Mouse (Mus musculus): Measurements from ENCODE around the gene Gm11985. TPM values are rescaled to one million over a fixed set of nuclear protein-coding genes. Genes with fewer than 3 reads are reported as not detected.

Gm11985 gene
- polyA plus RNA-seq, 1 experiment from 2014 or later, result not detected

DNA sequence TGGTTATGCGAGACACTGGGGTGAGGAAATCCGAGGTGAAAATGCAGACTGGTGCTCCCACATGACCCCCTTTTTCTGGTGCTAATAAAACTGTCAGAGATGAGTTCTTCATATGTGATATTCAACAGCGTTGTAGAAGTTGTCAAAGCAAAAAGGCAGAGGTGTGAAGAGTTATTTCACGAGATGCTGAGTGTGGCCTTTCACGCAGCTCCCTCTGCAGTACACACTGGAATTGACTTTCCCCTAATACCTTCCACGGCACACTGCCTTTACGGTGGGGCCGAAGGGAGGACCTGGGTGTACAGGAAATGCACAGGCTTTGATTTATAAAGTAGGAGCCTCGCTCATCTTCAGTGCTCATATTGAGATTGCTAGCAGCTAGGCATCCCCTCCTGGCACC is 4.8 kb upstream of the Gm11985 start:
- Histone ChIP-seq H3K4me2 (ENCODE audit: low read length) (no peak overlapping the region), H3K4me1 (ENCODE audit: control insufficient read depth in 2 of 2, insufficient read depth in 2 of 2, low read length in 2 of 2) (peaks cover 0 to 2% of the 10 kb centered on the region in 2 experiments; a peak in 1 of 4 replicates), H3K9ac (ENCODE audit: low read length) (no peak overlapping the region), H3K27ac (replicated peaks in 1 of 2; ENCODE audit: control insufficient read depth in 1 of 2, insufficient read depth in 1 of 2, low read depth in 2 of 2, low read length in 2 of 2) (no peak overlapping the region), H3K36me3 (ENCODE audit: control insufficient read depth, insufficient read depth, low read length) (no peaks in the 10 kb centered on the region), H3K27me3 (ENCODE audit: control insufficient read depth, insufficient read depth, low read length) (no peaks in the 10 kb centered on the region), H3K4me3 (ENCODE audit: control insufficient read depth in 1 of 2, insufficient read depth in 1 of 2, low read depth in 1 of 2, low read length in 2 of 2) (no peak overlapping the region), H3K9me3 (ENCODE audit: control insufficient read depth, low read length) (no peaks in the 10 kb centered on the region)
- ATAC-seq (ENCODE audit: insufficient number of reproducible peaks, insufficient read depth, low FRiP score, low read depth), result no peak
- WGBS, result 64% methylated on average over 9 of the region's 9 CpGs

DNA sequence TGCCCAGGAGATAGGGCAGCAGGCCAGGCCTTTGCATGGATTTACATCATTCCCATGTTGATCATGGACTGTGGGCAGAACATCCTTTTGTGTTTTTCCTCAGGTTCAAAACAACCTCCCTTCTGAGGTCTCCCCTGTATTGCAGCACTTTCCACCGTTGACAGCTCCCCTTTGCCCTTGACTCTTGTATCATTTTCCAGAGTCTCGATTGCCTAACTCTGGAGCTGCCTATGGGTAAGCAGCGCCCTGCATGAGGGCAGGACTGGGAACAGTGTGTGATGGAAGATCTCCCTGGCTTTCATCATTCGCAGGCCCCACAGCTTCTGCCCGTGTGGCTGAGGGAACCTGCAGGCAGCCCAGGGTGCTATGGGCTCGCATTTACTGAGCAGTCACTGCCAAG is 4.3 kb upstream of the Gm11985 start:
- Histone ChIP-seq H3K9me3 (ENCODE audit: control insufficient read depth, low read length) (no peaks in the 10 kb centered on the region), H3K27ac (replicated peaks in 1 of 2; ENCODE audit: control insufficient read depth in 1 of 2, insufficient read depth in 1 of 2, low read depth in 2 of 2, low read length in 2 of 2) (no peak overlapping the region), H3K27me3 (ENCODE audit: control insufficient read depth, insufficient read depth, low read length) (no peaks in the 10 kb centered on the region), H3K4me3 (ENCODE audit: control insufficient read depth in 1 of 2, insufficient read depth in 1 of 2, low read depth in 1 of 2, low read length in 2 of 2) (no peak overlapping the region), H3K4me2 (ENCODE audit: low read length) (no peak overlapping the region), H3K9ac (ENCODE audit: low read length) (no peak overlapping the region), H3K4me1 (ENCODE audit: control insufficient read depth in 2 of 2, insufficient read depth in 2 of 2, low read length in 2 of 2) (peaks cover 0 to 2% of the 10 kb centered on the region in 2 experiments; a peak in 1 of 4 replicates), H3K36me3 (ENCODE audit: control insufficient read depth, insufficient read depth, low read length) (no peaks in the 10 kb centered on the region)
- 24% methylated on average over 6 of the region's 6 CpGs for WGBS
- ATAC-seq (ENCODE audit: insufficient number of reproducible peaks, insufficient read depth, low FRiP score, low read depth), result no peak

DNA sequence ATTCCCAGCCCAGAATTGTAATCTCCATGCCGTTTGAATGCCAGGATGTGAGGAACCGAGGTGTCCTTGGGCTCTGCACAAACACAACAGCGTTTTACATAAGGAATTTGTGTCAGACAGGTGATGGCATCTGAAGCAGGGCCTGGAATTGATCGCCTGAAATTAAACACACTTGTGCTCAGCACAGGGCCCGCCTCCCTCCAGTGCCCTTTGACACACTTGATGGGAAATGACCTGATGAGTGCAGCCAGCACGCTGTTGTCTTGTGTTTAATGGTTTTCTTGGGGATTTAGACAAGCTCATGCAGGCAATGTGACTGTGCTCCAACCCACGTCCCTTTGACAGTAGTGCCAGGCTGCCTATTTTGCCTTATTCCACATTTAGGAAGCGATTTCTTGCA is 897 bp downstream of the Gm11985 start:
- H3K4me2 ChIP-seq (ENCODE audit: low read length), result no peak overlapping the region
- no peaks in the 10 kb centered on the region for H3K9me3 ChIP-seq (ENCODE audit: control insufficient read depth, low read length)
- H3K4me1 ChIP-seq (ENCODE audit: control insufficient read depth in 2 of 2, insufficient read depth in 2 of 2, low read length in 2 of 2), result peaks cover 5% of the 10 kb centered on the region in 2 experiments; a peak in 2 of 4 replicates
- no peak overlapping the region for H3K27ac ChIP-seq (replicated peaks in 1 of 2; ENCODE audit: control insufficient read depth in 1 of 2, insufficient read depth in 1 of 2, low read depth in 2 of 2, low read length in 2 of 2)
- H3K27me3 ChIP-seq (ENCODE audit: control insufficient read depth, insufficient read depth, low read length), result no peaks in the 10 kb centered on the region
- no peak overlapping the region for H3K9ac ChIP-seq (ENCODE audit: low read length)
- no peak overlapping the region for H3K4me3 ChIP-seq (ENCODE audit: control insufficient read depth in 1 of 2, insufficient read depth in 1 of 2, low read depth in 1 of 2, low read length in 2 of 2)
- no peaks in the 10 kb centered on the region for H3K36me3 ChIP-seq (ENCODE audit: control insufficient read depth, insufficient read depth, low read length)
- WGBS, result 65% methylated on average over 8 of the region's 8 CpGs
- no peak for ATAC-seq (ENCODE audit: insufficient number of reproducible peaks, insufficient read depth, low FRiP score, low read depth)

DNA sequence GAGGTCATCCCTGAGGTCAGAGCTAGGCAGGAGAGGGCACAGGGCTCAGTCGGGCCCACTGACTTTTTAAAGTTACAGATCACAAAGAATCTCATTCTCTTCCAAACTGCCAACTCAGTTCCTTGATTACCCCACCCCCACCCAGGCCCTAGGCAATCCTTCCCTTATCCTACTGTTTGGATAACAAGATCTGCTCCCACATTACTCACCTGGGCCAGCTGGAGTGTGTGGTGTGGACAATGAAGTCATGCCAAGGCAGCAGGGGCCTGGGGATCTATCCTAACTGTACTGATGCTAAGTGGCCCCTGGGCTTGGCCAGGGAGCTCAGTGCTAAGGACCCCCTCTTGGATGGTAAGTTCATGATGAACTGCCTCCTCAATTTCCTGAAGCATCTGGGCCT is 3.9 kb downstream of the Gm11985 start:
- H3K36me3 ChIP-seq (ENCODE audit: control insufficient read depth, insufficient read depth, low read length), result no peaks in the 10 kb centered on the region
- H3K4me3 ChIP-seq (ENCODE audit: control insufficient read depth in 1 of 2, insufficient read depth in 1 of 2, low read depth in 1 of 2, low read length in 2 of 2), result no peak overlapping the region
- no peak overlapping the region for H3K27ac ChIP-seq (replicated peaks in 1 of 2; ENCODE audit: control insufficient read depth in 1 of 2, insufficient read depth in 1 of 2, low read depth in 2 of 2, low read length in 2 of 2)
- WGBS, result 50% methylated on average over 1 of the region's 1 CpGs
- no peaks in the 10 kb centered on the region for H3K27me3 ChIP-seq (ENCODE audit: control insufficient read depth, insufficient read depth, low read length)
- H3K9ac ChIP-seq (ENCODE audit: low read length), result no peak overlapping the region
- no peak overlapping the region for H3K4me2 ChIP-seq (ENCODE audit: low read length)
- H3K4me1 ChIP-seq (ENCODE audit: control insufficient read depth in 2 of 2, insufficient read depth in 2 of 2, low read length in 2 of 2), result peaks cover 5% of the 10 kb centered on the region in 2 experiments; a peak in 2 of 4 replicates
- no peaks in the 10 kb centered on the region for H3K9me3 ChIP-seq (ENCODE audit: control insufficient read depth, low read length)
- no peak for ATAC-seq (ENCODE audit: insufficient number of reproducible peaks, insufficient read depth, low FRiP score, low read depth)

DNA sequence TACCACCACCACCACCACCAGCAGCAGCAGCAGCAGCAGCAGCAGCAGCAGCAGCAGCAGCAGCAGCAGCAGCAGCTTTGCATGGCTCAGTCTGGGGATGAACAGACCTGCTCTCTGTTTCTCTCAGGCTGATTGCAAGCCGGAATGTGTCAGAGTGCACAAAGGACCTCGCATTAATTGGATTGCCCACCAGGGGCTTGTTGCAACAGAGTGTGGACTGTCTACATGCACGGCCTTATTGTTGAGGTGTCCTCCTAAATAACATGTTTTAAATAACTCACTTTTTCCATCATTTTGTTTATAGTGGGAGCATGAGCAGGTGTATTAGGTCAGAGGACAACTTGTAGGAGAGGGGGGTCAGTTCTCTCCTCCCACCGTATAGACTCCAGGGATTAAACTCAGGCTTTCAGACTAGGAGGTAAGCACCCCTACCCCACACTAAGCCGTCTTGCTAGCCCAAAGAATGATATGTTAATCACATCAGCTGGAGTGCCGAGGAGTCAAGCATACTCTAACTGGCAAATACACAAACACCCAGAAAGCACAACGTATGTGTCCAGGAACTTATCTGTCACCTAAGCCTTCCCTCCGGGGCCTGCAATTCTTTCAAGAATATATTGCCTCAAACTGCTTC is 5.8 kb downstream of the Gm11985 start:
- Histone ChIP-seq H3K4me3 (ENCODE audit: control insufficient read depth in 1 of 2, insufficient read depth in 1 of 2, low read depth in 1 of 2, low read length in 2 of 2) (no peak overlapping the region), H3K36me3 (ENCODE audit: control insufficient read depth, insufficient read depth, low read length) (no peaks in the 10 kb centered on the region), H3K9ac (ENCODE audit: low read length) (no peak overlapping the region), H3K27me3 (ENCODE audit: control insufficient read depth, insufficient read depth, low read length) (no peaks in the 10 kb centered on the region), H3K9me3 (ENCODE audit: control insufficient read depth, low read length) (no peaks in the 10 kb centered on the region), H3K4me2 (ENCODE audit: low read length) (no peak overlapping the region), H3K27ac (replicated peaks in 1 of 2; ENCODE audit: control insufficient read depth in 1 of 2, insufficient read depth in 1 of 2, low read depth in 2 of 2, low read length in 2 of 2) (no peak overlapping the region), H3K4me1 (ENCODE audit: control insufficient read depth in 2 of 2, insufficient read depth in 2 of 2, low read length in 2 of 2) (peaks cover 5% of the 10 kb centered on the region in 2 experiments; a peak in 3 of 4 replicates)
- 48% methylated on average over 8 of the region's 8 CpGs for WGBS
- no peak for ATAC-seq (ENCODE audit: insufficient number of reproducible peaks, insufficient read depth, low FRiP score, low read depth)

DNA sequence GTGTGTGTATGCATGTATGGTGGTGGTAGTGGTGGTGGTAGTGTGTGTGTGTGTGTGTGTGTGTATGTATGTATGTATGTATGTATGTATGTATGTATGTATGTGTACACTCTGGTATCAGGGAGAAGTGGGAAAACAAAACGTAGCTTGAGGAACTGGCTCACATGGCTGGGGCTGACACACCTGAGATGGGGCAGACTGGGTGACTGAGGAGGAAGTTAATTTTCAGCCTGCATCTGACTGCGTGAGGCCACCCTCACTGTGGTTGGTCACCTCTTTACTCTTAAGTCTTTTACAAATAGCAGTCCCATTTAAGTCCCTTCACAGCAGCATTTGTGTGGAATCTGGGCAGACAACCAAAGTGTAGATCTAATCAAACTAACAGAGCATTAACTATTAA is 9.1 kb downstream of the Gm11985 start:
- Histone ChIP-seq H3K36me3 (ENCODE audit: control insufficient read depth, insufficient read depth, low read length) (no peaks in the 10 kb centered on the region), H3K9ac (ENCODE audit: low read length) (no peak overlapping the region), H3K9me3 (ENCODE audit: control insufficient read depth, low read length) (no peaks in the 10 kb centered on the region), H3K27ac (replicated peaks in 1 of 2; ENCODE audit: control insufficient read depth in 1 of 2, insufficient read depth in 1 of 2, low read depth in 2 of 2, low read length in 2 of 2) (no peak overlapping the region), H3K4me1 (ENCODE audit: control insufficient read depth in 2 of 2, insufficient read depth in 2 of 2, low read length in 2 of 2) (no peaks in the 10 kb centered on the region; a peak in 1 of 4 replicates), H3K4me3 (ENCODE audit: control insufficient read depth in 1 of 2, insufficient read depth in 1 of 2, low read depth in 1 of 2, low read length in 2 of 2) (no peak overlapping the region), H3K27me3 (ENCODE audit: control insufficient read depth, insufficient read depth, low read length) (no peaks in the 10 kb centered on the region), H3K4me2 (ENCODE audit: low read length) (no peak overlapping the region)
- 91% methylated on average over 2 of the region's 2 CpGs for whole genome bisulfite sequencing
- ATAC-seq (ENCODE audit: insufficient number of reproducible peaks, insufficient read depth, low FRiP score, low read depth), result no peak

DNA sequence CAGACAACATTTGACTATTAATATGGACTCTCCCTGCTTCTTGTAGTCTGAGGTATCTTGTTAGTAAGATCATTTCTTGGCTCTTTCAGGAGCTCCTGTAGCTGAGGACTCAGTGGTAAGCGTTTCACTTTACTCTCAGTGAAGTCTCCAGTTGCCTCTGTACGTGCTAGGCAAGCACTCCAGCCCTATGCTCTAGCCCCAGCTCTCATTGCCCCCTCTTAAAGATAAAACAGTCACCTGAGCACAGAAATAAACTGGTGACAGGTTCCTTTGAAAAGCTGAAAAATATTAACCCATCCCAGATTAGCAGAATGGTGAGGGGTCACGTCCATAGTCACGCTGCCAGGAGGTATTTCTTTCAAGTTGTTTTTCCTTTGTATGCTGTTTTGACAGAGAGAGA is 9.6 kb downstream of the Gm11985 start:
- no peak overlapping the region for H3K4me3 ChIP-seq (ENCODE audit: control insufficient read depth in 1 of 2, insufficient read depth in 1 of 2, low read depth in 1 of 2, low read length in 2 of 2)
- no peak for ATAC-seq (ENCODE audit: insufficient number of reproducible peaks, insufficient read depth, low FRiP score, low read depth)
- no peak overlapping the region for H3K4me2 ChIP-seq (ENCODE audit: low read length)
- no peak overlapping the region for H3K9ac ChIP-seq (ENCODE audit: low read length)
- no peaks in the 10 kb centered on the region; a peak in 1 of 4 replicates for H3K4me1 ChIP-seq (ENCODE audit: control insufficient read depth in 2 of 2, insufficient read depth in 2 of 2, low read length in 2 of 2)
- H3K9me3 ChIP-seq (ENCODE audit: control insufficient read depth, low read length), result no peaks in the 10 kb centered on the region
- no peaks in the 10 kb centered on the region for H3K36me3 ChIP-seq (ENCODE audit: control insufficient read depth, insufficient read depth, low read length)
- H3K27me3 ChIP-seq (ENCODE audit: control insufficient read depth, insufficient read depth, low read length), result no peaks in the 10 kb centered on the region
- H3K27ac ChIP-seq (replicated peaks in 1 of 2; ENCODE audit: control insufficient read depth in 1 of 2, insufficient read depth in 1 of 2, low read depth in 2 of 2, low read length in 2 of 2), result no peak overlapping the region
- WGBS, result 49% methylated on average over 4 of the region's 4 CpGs

DNA sequence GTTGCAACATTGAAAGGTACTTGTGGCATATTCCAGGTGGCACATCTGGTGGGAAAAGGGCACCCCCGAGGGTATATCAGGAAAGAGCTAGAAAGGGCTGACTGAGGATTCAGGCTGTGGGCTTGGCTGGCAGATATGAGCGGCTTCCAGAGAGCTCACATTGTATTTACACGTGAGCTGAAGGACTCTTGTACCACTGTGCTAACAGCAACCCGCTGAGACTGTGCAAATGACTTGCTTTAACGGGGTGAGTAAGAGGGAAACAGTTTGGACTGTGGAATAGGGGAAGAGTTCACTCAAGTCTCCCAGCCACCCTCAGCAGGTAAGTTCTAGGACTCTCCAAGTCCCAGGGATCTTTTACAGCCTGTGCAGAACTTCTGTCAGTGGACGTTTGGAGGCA is 14.7 kb downstream of the Gm11985 start:
- Histone ChIP-seq H3K4me2 (ENCODE audit: low read length) (no peak overlapping the region), H3K27ac (replicated peaks in 1 of 2; ENCODE audit: control insufficient read depth in 1 of 2, insufficient read depth in 1 of 2, low read depth in 2 of 2, low read length in 2 of 2) (no peak overlapping the region), H3K9ac (ENCODE audit: low read length) (no peak overlapping the region), H3K4me3 (ENCODE audit: control insufficient read depth in 1 of 2, insufficient read depth in 1 of 2, low read depth in 1 of 2, low read length in 2 of 2) (no peak overlapping the region), H3K4me1 (ENCODE audit: control insufficient read depth in 2 of 2, insufficient read depth in 2 of 2, low read length in 2 of 2) (no peaks in the 10 kb centered on the region; a peak in 1 of 4 replicates), H3K36me3 (ENCODE audit: control insufficient read depth, insufficient read depth, low read length) (no peaks in the 10 kb centered on the region), H3K9me3 (ENCODE audit: control insufficient read depth, low read length) (no peaks in the 10 kb centered on the region), H3K27me3 (ENCODE audit: control insufficient read depth, insufficient read depth, low read length) (no peaks in the 10 kb centered on the region)
- no peak for ATAC-seq (ENCODE audit: insufficient number of reproducible peaks, insufficient read depth, low FRiP score, low read depth)
- WGBS, result 79% methylated on average over 6 of the region's 6 CpGs

All from heart, embryonic 14.5 days (tissue).